Mouse (Mus musculus) erythroblast, embryonic 14.5 days (primary cell): ENCODE results near the gene Nav2.

Experiments
- GATA1 ChIP-seq: IDR thresholded peaks from 2 replicates; pipeline ENCODE4 v1.6.1; 2012; ENCODE audit warnings: low read length, inconsistent platforms, mixed read lengths
- TAL1 ChIP-seq: IDR thresholded peaks from 3 replicates; pipeline ENCODE4 v1.6.1; 2012; ENCODE audit warnings: low read length, inconsistent platforms, mixed read lengths

GRCm38 (mm10) chr7:49058304-49059012 lies 149.9 kb downstream of the Nav2 start:
- TF ChIP-seq GATA1 (no peak), TAL1 (no peak)
